Mouse (Mus musculus): ENCODE measurements around the gene Vmn1r163. TPM values are rescaled to one million over a fixed set of nuclear protein-coding genes. Genes with fewer than 3 reads are reported as not detected.
"Not testable (repeated sequence)": the region's sequence is repeated elsewhere in the genome, so short reads cannot be mapped to it uniquely, and the experiment has no call there.

Gene Vmn1r163
- polyA plus RNA-seq (2015; fragmentation: Nextera tagmentation; extraction: Ambion mirVana), result not detected in 2 replicates

DNA sequence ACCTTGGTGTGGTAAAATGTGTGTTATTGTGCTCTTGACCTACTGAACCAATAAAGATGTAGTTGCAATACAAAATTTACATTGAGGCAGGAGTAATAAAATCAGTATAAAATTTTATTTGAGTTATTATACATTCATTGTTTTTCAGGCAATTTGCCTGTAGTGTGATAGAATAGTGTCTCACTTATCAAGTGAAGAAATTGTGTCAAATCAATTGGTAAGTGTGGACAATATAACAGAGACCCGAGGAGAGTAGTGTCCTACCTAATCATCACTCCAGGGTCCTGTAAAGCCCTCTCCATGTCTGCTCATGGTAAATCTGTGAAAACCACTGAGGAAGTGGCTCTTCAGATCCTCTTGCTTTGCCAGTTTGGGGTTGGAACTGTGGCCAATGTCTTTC, at the start of gene Vmn1r163:
Vmn1r163 (plus strand) TSS at position 301 of the 400 bp plus-strand sequence.
- H3K27ac ChIP-seq (ENCODE audit: low read length); H3K9ac ChIP-seq (ENCODE audit: low read length); H3K27me3 ChIP-seq (ENCODE audit: control insufficient read depth, insufficient read depth, low read length); H3K36me3 ChIP-seq (ENCODE audit: control insufficient read depth, insufficient read depth); H3K4me2 ChIP-seq (ENCODE audit: low read depth, low read length); H3K4me3 ChIP-seq (ENCODE audit: low read length); ATAC-seq (replicated peaks; ENCODE audit: extremely low read depth, insufficient read depth, low FRiP score); H3K9me3 ChIP-seq (replicated peaks; ENCODE audit: control insufficient read depth, low read length); H3K4me1 ChIP-seq (ENCODE audit: control insufficient read depth, insufficient read depth, low read length): not testable (repeated sequence)
- WGBS, result no CpG with 5 or more reads among the region's 1 CpGs

DNA sequence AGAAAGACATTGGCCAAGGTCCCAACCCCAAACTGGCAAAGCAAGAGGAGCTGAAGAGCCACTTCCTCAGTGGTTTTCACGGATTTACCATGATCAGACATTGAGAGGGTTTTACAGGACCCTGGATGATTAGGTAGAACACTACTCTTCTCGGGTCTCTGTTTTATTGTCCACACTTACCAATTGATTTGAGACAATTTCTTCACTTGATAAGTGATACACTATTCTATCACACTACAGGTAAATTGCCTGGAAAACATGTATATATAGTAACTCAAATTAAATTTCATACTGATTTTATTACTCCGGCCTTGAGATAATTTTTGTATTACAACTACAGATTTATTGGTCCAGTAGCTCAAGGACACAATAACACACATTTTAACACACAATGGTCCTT, 35.5 kb upstream of the Vmn1r163 start, which contains the start of gene Gm4216:
Gm4216 (minus strand) TSS at position 101 of the 400 bp plus-strand sequence.
- H3K4me3 ChIP-seq (ENCODE audit: low read length); H3K27ac ChIP-seq (ENCODE audit: low read length); H3K9ac ChIP-seq (ENCODE audit: low read length); H3K9me3 ChIP-seq (replicated peaks; ENCODE audit: control insufficient read depth, low read length); H3K27me3 ChIP-seq (ENCODE audit: control insufficient read depth, insufficient read depth, low read length); H3K4me2 ChIP-seq (ENCODE audit: low read depth, low read length); H3K36me3 ChIP-seq (ENCODE audit: control insufficient read depth, insufficient read depth); ATAC-seq (replicated peaks; ENCODE audit: extremely low read depth, insufficient read depth, low FRiP score); H3K4me1 ChIP-seq (ENCODE audit: control insufficient read depth, insufficient read depth, low read length): not testable (repeated sequence)
- no CpG with 5 or more reads among the region's 3 CpGs for WGBS

DNA sequence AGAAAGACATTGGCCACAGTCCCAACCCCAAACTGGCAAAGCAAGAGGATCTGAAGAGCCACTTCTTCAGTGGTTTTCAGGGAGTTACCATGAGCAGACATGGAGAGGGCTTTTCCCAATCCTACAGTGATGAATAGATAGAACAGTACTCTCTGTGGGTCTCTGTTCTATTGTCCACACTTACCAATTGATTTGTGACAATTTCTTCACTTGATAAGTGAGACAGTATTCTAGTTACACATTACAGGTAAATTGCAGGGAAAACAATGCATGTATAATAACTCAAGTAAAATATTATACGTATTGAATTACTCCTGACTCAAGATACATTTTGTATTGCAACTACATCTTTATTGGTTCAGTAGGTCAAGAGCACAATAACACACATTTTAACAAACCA, 12.0 kb downstream of the Vmn1r163 start, which contains the start of gene Gm8720:
Gm8720 (minus strand) TSS at position 101 of the 400 bp plus-strand sequence.
- not testable (repeated sequence) for H3K27me3 ChIP-seq (ENCODE audit: control insufficient read depth, insufficient read depth, low read length); H3K4me1 ChIP-seq (ENCODE audit: control insufficient read depth, insufficient read depth, low read length); H3K4me2 ChIP-seq (ENCODE audit: low read depth, low read length); H3K9me3 ChIP-seq (replicated peaks; ENCODE audit: control insufficient read depth, low read length); H3K27ac ChIP-seq (ENCODE audit: low read length); ATAC-seq (replicated peaks; ENCODE audit: extremely low read depth, insufficient read depth, low FRiP score); H3K9ac ChIP-seq (ENCODE audit: low read length); H3K4me3 ChIP-seq (ENCODE audit: low read length); H3K36me3 ChIP-seq (ENCODE audit: control insufficient read depth, insufficient read depth)
- no CpG with 5 or more reads among the region's 1 CpGs for WGBS

Other genes with a start within 250 kb of the Vmn1r163 start
- not detected in 2 replicates for gene Vmn1r159, start 211.9 kb upstream of the Vmn1r163 start, polyA plus RNA-seq (2015; fragmentation: Nextera tagmentation; extraction: Ambion mirVana)
- not detected in 2 replicates for gene Vmn1r160, start 184.3 kb upstream of the Vmn1r163 start, polyA plus RNA-seq (2015; fragmentation: Nextera tagmentation; extraction: Ambion mirVana)
- gene Gm4214, start 70.9 kb upstream of the Vmn1r163 start, polyA plus RNA-seq (2015; fragmentation: Nextera tagmentation; extraction: Ambion mirVana), result not detected in 2 replicates
- not detected in 2 replicates for gene Gm4216, start 35.6 kb upstream of the Vmn1r163 start, polyA plus RNA-seq (2015; fragmentation: Nextera tagmentation; extraction: Ambion mirVana)
- not detected in 2 replicates for gene Gm8720, start 11.9 kb downstream of the Vmn1r163 start, polyA plus RNA-seq (2015; fragmentation: Nextera tagmentation; extraction: Ambion mirVana)
- not detected in 2 replicates for gene Gm10662, start 88.9 kb downstream of the Vmn1r163 start, polyA plus RNA-seq (2015; fragmentation: Nextera tagmentation; extraction: Ambion mirVana)
- not detected in 2 replicates for gene Vmn1r165, start 161.8 kb downstream of the Vmn1r163 start, polyA plus RNA-seq (2015; fragmentation: Nextera tagmentation; extraction: Ambion mirVana)
- not detected in 2 replicates for gene Vmn1r166, start 196.1 kb downstream of the Vmn1r163 start, polyA plus RNA-seq (2015; fragmentation: Nextera tagmentation; extraction: Ambion mirVana)
- not detected in 2 replicates for gene Gm6902, start 223.4 kb downstream of the Vmn1r163 start, polyA plus RNA-seq (2015; fragmentation: Nextera tagmentation; extraction: Ambion mirVana)
- gene Nlrp4e, start 245.7 kb downstream of the Vmn1r163 start, polyA plus RNA-seq (2015; fragmentation: Nextera tagmentation; extraction: Ambion mirVana), result not detected in 2 replicates